Comparison of ENCODE assay signal across 9 mouse cellular contexts in the genomic region with DNA sequence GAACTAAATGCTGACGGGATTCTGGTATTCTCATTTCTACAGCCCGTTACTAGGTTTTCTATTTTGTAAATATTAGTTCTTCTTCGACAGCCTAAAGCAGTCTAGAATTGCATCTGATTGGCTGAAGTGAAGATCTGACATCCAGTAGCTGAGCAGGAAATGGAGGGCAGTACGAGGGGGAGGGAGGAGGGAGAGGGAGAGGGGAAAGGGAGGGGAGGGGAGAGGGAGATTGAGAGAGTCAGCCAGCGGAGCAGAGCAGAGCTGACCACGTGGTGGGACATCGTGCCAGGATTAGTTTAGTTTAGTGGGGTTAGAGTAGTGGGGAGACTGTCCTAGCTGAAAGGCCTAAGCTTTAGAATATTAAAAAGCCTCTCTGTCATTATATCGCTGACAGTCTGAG.
A peak's percentile ranks its signal among the peaks of the same experiment; 100 is the strongest.
DNase-seq lines count a peak whose midpoint lies in the region; ATAC-seq and TF ChIP-seq lines count a peak whose summit lies in the region.
"Had no signal": no experiment of that assay in that cellular context is flagged by ENCODE, and none has a peak within 500 bp of the region (broad histone marks: within the 10 kb centered on the region; RNA-seq: fewer than 3 reads in every experiment).

No protein-coding gene starts in this region.

- H3K4me3 ChIP-seq in forebrain, embryonic 15.5 days: no peak overlapping the region
- H3K4me3 ChIP-seq in limb, embryonic 14.5 days (replicated peaks; ENCODE audit: low read length): no peak overlapping the region
- no peak overlapping the region for H3K4me3 ChIP-seq in midbrain, embryonic 15.5 days

- intact Hi-C loops in gastrocnemius, postnatal 14 days (cut with DNase I; ENCODE audit: low total_unique reads): no loop called here
- intact Hi-C loops in heart, postnatal 36 days (cut with DNase I): no loop called here

- peak; percentile 27 for DNase-seq in gastrocnemius, postnatal 14 days
- no peak for DNase-seq in gastrocnemius, postnatal 4 days (ENCODE audit: low spot score in 2 of 2)
- peak; percentile 58 for DNase-seq in limb, embryonic 14.5 days (ENCODE audit: low spot score)
- DNase-seq in B cell, adult 2 months: no peak
- no peak for DNase-seq in heart, postnatal 36 days
- no peak for DNase-seq in urinary bladder, postnatal 10 days (ENCODE audit: low spot score)

- H3K4me2 ChIP-seq in forebrain, embryonic 15.5 days (replicated peaks): no peak overlapping the region; the same call in 1 of the 2 replicates
- H3K4me2 ChIP-seq in limb, embryonic 14.5 days (replicated peaks; ENCODE audit: low read depth, low read length, severe bottlenecking): no peak overlapping the region
- peak overlapping the region; percentile 18; the same call in 1 of the 2 replicates for H3K4me2 ChIP-seq in midbrain, embryonic 15.5 days

- H3K9me3 ChIP-seq in forebrain, embryonic 15.5 days: no peaks in the 10 kb centered on the region
- no peaks in the 10 kb centered on the region for H3K9me3 ChIP-seq in limb, embryonic 14.5 days (ENCODE audit: control insufficient read depth, low read length)
- no peaks in the 10 kb centered on the region for H3K9me3 ChIP-seq in midbrain, embryonic 15.5 days

- H3K27ac ChIP-seq in forebrain, embryonic 15.5 days (replicated peaks): no peak overlapping the region
- H3K27ac ChIP-seq in limb, embryonic 14.5 days (replicated peaks; ENCODE audit: low read depth, low read length): no peak overlapping the region
- H3K27ac ChIP-seq in midbrain, embryonic 15.5 days: no peak overlapping the region
- H3K27ac ChIP-seq: macrophage had no signal

- peak; percentile 76 for ATAC-seq in forebrain, embryonic 15.5 days (replicated peaks)
- peak; percentile 73 for ATAC-seq in limb, embryonic 14.5 days (ENCODE audit: low FRiP score, low read depth)
- peak; percentile 81 for ATAC-seq in midbrain, embryonic 15.5 days (replicated peaks)

- no peaks in the 10 kb centered on the region for H3K27me3 ChIP-seq in forebrain, embryonic 15.5 days
- H3K27me3 ChIP-seq in limb, embryonic 14.5 days (ENCODE audit: control insufficient read depth, insufficient read depth, low read length): no peaks in the 10 kb centered on the region
- H3K27me3 ChIP-seq in midbrain, embryonic 15.5 days (replicated peaks): no peaks in the 10 kb centered on the region

- peaks cover 31% of the 10 kb centered on the region for H3K4me1 ChIP-seq in forebrain, embryonic 15.5 days
- H3K4me1 ChIP-seq in limb, embryonic 14.5 days (ENCODE audit: control insufficient read depth, insufficient read depth, low read length): peaks cover 12% of the 10 kb centered on the region
- peaks cover 8% of the 10 kb centered on the region for H3K4me1 ChIP-seq in midbrain, embryonic 15.5 days

- no peaks in the 10 kb centered on the region for H3K36me3 ChIP-seq in forebrain, embryonic 15.5 days
- no peaks in the 10 kb centered on the region for H3K36me3 ChIP-seq in limb, embryonic 14.5 days (ENCODE audit: control insufficient read depth, insufficient read depth, low read length)
- H3K36me3 ChIP-seq in midbrain, embryonic 15.5 days (replicated peaks): no peaks in the 10 kb centered on the region

- no peak overlapping the region for H3K9ac ChIP-seq in forebrain, embryonic 15.5 days (replicated peaks)
- no peak overlapping the region for H3K9ac ChIP-seq in limb, embryonic 14.5 days (ENCODE audit: low read depth, low read length, severe bottlenecking)
- no peak overlapping the region for H3K9ac ChIP-seq in midbrain, embryonic 15.5 days

- 25% methylated on average over 8 of the region's 8 CpGs for WGBS in forebrain, embryonic 15.5 days
- 22% methylated on average over 8 of the region's 8 CpGs for WGBS in limb, embryonic 14.5 days
- 22% methylated on average over 8 of the region's 8 CpGs for WGBS in midbrain, embryonic 15.5 days

- no peak for TF ChIP-seq POLR2A in limb, embryonic 14.5 days (IDR thresholded peaks at IDR 0.05; ENCODE audit: borderline replicate concordance, extremely low read depth, insufficient read depth, insufficient read length)

Comparison
In these comparisons a context has a peak if more than half of its experiments do, and no peak if none do; other contexts are left out.
1. DNase-seq: peak in gastrocnemius, postnatal 14 days (single experiment) and limb, embryonic 14.5 days (single experiment); none in gastrocnemius, postnatal 4 days (0 of 2), B cell, adult 2 months (0 of 2), heart, postnatal 36 days (0 of 2) and urinary bladder, postnatal 10 days (single experiment).
2. Peak in every context shown above with its lines, with median percentiles within 50 percentile points of each other: ATAC-seq.